Mouse (Mus musculus) liver (tissue): ENCODE measurements around the gene Akip1.
A peak's percentile ranks its signal among the peaks of the same experiment; 100 is the strongest.

Source experiments
- DNase-seq: peaks from one replicate; pipeline ENCODE4 v3.0.0-alpha.2; 2020; ENCODE audit warnings: mixed read lengths

The Akip1 gene

DNA sequence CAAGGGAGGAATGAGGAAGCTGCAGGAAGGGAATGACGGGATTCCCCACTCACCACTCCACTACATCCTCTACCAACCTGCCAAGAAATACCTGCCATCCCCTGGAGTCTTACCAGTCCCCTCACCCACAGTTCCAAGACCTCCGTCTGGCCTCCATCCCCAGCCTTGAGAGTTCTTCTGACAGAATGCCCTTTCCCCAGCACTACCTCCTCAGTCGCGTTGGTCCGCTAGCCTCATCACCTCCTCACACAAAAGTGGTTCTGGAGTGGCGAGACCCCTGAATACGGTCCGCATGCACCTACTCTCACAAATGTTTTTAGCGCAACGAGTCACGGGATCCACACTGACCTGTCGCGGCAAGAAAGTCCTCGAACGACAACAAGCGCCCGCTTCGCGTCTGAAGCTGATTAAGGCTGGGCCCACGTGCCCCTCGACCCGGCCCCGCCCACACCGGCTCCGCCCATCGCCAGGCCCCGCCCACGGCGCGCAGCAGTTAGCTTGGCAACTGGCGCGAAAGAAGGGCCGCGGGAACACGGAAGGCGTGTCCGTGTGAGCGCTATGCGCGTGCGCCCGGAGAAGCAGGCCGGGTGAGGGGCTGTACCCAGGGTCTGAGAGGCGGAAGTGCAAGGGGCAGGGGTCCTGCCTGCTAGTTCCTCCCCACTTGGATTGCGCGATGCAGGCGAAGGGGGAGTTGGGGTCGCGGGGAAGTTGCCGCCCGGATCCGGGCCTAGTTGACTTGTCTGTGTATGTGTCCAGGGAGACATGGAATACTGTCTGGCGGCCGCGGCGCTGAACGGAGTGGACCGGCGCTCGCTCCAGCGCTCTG, at the start of gene Akip1, which contains the start of gene St5:
TSS of gene Akip1 (plus strand) at position 501 of the 826 bp plus-strand sequence.
TSS of gene St5 (minus strand) at position 416 of the 826 bp plus-strand sequence.
- peak; percentile 98 for DNase-seq

DNA sequence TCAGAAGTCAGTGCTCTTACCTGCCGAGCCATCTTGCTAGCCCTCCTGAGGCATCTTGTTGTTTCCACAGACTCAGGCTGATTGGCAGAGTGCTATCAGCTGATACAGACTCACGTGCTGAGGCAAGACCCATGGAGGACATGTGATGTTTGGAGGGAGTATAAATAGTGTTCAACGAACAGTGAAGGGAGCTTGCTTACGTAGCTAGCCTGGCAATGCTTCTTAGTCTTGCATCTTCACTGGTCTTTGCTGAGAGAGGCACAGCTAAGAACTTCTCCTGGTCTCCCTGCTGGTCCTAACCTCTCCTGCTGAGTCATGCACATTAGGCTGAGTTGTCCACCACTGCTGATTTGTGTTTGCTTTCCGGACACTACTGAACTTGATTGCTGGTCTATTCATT, 48.6 kb upstream of the Akip1 start:
- peak; percentile 34 for DNase-seq

DNA sequence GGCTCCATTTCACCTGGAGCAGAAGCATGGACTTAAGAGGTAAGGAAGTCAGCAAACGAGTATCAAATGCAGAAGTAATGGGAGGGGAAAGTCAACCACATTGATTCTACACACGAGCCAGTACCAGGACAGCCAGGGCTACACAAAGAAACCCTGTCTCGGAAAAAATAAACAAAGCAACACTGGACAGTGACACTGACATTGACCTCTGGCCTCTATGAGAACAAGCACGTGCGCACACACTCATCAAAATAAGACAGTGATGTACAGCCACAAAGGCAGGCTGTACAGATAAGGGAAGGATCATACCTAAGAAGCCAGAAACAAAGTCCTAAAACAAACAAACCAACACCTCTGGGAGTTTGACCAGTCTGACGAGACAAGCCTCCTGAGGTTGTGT, 45.6 kb upstream of the Akip1 start:
- DNase-seq = no peak

DNA sequence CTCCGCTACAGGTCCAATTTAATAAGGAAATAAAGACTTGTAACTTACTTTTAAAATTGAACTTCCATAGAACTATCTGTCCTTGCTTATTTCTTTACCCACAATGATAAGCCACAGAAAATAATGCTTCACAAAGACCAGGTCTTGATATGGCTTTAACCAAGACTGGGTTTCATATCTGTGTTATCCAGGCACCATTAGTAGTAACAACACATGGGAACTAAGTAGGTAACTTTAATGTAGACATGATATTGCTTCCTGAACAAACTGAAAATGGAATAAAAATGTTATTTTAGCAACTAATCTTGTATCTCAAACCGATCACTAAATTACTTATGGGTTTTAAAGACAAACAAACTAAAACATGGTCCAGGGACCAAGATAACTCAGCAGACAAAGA, 44.2 kb upstream of the Akip1 start:
- DNase-seq = no peak

DNA sequence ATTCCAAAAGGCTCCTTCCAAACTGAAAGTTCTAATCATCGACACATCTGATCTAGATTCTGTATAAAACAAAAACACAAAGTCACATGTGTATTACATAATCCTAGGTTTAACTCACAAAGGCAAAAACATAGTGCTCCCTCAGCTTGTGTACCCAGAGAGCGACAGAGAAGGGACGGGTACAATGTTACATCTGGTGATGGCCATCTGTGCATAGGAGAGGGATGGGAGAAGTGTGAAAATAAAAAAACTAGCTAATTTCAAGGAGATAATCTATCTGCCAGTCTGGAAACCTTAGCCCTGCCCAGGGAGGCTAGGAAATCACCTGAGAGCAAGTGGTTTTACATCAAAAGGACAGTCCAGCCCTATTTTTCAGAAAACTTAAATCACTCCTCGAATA, 40.9 kb upstream of the Akip1 start:
- DNase-seq = no peak

DNA sequence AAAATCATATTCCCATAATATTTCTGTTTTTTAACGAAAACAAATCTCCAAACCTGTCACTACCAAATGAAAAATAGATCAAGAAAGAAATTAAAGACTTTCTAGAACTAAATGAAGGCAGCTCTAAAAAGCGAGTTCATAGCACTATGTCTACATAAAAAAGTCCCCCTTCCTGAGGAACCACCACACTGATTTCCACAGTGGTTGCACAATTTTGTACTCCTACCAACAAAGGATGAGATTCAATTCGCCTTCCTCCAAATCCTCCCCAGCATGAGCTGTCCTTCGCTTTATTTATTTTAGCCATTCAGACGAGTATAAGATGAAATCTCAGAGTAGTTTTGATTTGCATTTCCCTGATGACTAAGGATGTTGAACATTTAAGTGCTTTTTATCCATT, 36.8 kb upstream of the Akip1 start:
- no peak for DNase-seq

DNA sequence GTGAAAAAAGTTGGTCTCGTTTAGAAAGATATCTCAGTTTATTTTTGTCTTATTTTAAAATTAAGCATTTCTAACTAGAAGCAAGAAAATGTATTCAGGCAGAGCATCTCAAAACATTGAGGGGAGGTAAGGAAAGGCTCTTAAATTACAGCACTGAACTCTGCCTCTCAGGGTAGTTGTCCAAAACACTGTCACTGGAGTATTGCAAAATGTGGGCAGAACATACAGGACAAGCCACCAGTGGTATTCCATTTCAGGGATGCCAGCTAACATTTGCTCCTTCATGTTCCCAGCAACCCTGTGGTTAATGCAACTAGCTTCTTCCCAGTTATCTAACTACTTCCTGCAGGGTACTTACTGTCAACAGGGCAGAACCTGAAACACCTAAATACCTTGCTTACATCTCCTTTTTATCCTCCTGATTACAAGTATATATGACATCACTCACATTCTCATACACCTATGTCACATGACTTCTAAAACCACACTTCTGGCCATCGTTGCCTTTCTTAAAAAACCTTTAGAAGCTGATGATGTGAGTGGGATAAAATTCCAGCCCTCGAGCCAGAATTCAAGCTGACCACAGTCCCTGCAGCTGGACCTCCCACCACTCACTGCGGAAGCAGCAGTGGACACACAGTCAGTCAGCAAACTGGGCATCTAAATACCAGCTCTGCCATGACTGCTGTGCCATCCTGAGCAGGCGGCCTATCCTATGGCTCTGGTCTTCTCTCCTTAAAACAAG, 33.9 kb upstream of the Akip1 start:
- DNase-seq = no peak

DNA sequence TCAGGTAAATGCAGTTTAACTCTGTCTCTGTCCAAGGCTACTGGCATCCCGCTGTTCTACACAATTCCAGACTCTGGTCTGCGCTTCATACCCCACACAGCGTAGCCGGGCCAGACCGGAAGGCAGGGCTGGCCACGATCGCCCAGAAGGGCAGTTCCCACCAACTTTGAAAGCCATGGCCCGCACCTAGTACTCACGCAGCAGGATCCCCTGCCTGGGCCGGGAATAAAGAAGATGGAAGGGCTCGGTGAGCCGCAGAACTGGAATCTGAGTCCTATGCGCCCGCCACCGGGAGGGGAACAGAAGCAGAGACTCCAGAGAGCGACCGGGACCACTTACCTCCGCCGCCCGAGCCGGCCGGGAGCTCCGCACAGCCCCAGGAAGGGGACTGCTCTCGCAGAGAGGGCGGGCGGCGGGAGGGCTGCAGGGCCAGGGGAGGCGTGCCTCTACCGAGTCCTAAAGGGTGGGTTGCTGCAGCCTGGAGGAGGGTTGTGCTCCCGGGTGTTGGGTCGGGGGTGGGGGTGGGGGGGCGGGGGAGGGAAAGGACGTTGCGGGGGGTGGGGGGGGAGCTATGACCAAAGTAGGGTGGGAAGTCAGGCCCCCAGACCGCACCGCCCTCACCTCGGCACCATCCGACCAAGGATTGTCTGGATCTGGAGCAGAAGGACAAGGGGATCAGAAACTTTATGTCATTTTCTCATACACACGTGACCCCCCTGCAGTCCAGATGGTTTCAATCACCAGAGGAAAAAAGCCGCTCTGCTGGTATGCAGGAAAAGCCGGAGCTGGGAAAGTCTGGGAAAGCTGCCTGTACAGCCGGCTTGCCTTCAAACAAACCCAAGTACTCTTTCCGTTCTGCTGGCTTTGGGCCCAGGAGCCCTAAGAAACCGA, 31.7 kb upstream of the Akip1 start:
- DNase-seq = peak; percentile 76

DNA sequence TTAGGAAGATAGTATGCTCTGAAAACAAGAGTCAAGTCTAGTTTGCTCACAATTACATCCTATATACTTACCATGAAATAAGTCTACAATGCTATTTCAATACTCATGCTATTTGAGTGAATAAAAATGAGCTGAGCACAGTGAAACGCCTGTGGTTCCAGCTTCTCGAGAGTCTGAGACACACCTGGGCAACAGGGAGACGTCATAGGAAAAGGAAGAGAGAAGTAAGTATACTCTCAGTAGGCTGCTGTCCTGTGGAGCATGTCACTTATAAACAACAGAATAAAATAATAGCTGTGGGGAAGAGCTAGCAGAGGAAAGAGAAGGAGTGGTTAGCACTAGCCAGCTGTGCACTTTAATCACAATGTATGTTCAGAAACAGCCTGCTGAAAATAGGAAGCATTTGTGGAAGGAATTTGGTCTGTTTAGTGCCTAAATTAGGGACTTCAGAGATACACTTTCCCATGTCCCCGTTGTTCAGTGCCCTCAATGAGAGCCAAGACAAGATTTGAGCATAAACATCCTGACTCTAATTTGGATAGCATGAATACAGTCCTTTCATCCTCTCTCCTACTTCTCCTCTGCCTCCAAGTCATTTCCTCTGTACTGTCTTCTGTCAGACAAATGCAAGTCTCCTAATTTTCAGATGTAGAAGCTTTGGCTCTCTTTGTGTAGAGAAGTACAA, 28.4 kb upstream of the Akip1 start:
- no peak for DNase-seq

DNA sequence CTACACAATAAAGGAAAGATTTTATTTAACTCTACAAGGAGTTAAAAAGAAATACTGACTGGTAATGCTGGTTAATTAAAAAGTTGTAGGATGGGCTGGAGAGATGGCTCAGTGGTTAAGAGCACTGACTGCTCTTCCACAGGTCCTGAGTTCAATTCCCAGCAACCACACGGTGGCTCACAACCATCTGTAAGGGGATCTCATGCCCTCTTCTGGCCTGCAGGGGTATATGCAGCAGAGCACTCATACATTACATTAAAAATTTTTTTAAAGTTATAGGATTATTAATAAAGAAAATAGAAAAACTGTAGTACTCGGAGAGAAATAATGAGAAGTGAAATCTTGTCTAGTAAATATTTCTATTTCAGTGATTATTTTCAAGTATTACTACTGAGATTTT, 23.2 kb upstream of the Akip1 start:
- DNase-seq = no peak

DNA sequence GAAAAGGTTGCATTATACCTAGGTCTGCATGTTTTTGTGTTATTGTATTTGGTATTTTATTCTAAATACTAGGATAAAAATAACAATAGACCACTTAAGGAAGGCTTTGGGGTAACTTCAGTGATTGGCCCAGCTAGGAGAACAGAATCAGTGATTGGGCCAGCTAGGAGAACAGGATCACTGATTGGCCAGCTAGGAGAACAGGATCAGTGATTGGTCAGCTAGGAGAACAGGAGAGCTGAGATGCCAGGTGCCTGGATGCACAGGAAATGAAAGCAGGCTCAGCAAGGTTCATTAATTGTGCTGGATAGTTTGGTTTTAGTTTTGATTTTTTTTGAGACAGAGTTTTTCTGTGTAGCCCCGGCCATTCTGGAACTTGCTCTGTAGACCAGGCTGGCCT, 22.6 kb upstream of the Akip1 start:
- DNase-seq = no peak

DNA sequence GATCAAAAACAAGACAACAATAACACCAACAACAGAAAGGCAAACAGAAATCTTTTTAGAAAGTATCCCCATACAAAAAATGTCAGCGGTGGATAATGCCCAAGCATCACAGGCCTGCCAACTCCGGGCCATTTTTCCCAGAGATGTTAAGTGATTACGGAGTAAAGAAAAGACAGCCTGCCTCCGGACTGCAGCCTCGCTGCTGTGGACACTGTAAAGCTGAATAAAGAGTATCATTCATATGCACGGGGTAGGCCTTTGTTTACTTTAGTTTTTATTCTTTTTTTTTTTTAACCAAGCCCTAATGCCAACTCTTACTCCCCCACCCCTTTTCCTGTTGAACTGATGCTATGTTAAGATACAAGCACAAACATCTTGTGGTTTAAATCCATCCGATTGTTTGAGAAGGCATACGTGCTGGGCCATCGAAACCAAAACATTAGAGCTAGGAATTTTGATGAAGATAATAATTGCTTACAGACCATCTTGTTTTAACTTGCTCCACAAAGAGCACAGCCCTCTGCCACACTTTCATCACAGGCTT, 16.8 kb upstream of the Akip1 start:
- no peak for DNase-seq

DNA sequence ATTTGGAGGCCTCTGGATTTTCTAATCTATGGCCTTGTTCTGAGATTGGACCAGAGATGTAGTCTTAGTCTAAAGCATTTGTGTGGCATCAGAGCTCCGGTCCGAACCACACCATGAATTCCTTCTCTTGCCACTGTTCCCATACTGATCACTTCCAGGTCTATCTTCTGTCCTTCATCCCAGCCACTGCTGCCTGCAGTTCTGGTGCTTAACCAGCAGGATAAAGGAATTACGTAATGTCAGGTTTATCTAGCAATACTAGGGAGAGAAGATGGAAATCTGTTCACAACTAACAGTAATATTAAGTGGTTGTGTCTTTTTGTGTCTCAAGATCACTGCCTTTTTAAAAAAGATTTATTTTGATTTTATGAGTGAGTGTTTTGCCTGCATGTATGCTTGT, 13.4 kb upstream of the Akip1 start:
- DNase-seq = no peak

DNA sequence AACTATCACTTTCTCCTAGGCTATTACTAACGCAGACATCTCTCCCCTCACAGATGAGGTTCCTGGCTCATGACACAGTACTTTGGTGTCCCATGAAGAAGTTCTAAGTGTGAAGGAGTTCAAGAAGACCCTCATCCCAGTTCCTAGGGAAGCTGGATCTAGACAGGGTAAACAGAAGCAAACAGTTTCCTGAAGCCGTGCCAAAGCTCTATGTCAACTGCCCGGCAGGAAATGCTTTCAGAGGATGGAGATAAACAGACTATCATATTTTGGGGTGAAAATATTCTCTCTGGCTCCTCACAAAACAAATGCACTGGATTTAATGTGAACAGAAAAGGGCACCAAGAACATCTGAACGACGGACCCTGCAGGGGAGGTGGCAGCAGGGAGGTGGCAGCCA, 12.5 kb upstream of the Akip1 start:
- no peak for DNase-seq

DNA sequence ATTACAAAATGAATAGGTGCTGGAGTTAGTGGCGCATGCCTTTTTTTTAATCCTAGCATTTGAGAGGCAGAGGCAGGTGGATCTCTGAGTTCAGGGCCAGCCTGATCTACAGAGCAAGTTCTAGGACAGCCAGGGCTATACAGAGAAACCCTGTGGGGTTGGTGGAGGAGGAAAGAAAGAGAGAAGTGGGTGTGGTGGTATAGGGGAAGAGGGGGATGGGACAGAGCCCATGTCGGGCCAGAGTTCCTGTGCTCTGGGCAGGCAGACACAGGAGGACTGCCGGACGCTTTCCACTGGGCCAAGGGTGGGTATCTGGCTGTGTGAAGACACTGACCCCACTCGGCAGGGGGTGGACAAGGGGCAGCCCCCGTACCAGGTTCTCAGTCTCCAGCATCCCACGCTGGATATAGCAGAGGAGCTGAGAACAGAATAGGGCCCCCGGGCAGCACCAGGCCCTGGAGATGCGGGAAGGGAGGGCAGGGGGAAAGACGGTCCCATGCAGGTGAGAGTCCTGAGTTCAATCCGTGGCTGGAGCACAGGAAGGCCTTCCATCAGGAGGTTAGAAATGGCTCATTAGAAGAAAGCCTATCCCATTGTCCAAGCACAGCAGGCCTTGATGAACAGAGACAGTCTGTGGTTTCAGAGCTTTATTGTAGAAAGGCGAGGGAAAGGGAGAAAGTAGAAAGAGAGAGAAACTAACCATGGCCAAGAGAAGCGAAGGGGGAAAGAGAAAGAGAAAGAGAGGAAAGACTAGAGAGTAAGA, 8.7 kb upstream of the Akip1 start:
- DNase-seq = no peak

DNA sequence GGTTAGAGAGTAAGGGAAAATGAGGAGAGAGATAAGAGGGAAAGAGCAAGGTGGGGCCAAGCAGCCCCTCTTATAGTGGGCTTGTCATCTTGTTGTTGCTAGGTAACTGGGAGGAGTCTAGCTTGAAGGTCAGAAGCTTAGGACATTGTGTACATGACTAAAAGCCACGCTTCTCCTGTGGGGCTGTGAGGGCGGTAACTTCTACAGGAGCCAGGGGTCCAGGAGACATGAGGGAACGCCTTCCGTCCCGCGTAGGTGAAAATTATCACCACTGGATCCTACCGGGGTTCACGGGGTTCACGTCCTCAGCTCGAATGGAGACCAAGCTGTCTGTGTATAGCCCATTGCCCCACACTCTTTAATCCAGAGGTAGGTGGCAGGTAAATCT, 8.2 kb upstream of the Akip1 start:
- DNase-seq = no peak

DNA sequence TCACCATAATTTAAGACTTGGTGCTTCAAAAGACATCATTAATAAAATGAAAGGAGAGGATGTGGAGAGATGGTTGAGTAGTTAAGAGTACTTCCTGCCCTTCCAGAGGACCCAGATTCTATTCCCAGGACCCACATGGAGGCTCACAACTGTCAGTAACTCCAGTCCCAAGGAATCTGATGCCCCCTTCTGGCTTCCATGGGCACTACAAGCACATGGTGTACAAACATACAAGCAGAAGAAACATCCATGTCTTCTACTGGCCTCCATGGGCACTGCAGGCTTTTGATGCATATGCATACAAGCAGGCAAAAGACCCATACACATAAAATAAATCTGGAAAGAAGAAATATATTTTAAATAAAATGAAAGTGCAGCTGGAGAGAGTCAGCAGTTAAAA, 3.3 kb upstream of the Akip1 start:
- DNase-seq = peak; percentile 36

DNA sequence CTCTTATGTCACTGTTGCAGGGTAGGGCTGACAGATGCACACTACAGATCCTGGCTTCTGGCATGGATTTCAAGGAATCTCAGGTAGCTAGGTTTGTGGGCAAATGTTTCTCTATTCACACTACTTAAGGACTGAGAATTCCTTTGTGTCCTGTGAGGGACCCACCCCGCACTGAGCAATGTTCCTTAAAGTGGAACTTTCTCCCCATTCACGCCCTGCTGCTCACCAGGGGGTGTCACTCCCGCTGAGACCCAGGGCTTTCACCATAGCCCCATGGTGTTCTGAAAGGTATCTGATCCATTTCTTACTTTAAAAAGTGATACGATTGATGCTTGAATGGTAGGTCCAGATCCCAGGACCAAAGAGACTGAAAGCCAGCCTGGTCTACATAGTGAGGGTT, 769 bp upstream of the Akip1 start:
- DNase-seq = no peak

DNA sequence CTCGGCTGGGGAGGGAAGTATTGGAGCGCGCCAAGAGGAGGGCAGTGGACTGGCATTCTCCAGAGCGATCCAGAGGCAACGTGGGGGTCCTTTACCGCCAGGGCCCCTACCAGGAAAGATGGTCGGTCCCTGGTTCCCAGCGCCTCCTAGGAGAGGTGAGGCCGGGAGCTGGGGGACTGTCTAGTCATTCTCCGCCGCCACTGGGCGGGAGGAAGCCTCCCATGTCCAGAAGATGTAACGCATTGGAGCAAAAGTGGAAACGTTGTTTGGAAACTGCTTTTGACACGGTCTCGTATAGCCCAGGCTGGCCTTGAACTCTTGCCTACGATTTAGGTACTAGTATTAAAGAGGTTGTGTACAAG, 507 bp downstream of the Akip1 start:
- peak; percentile 62 for DNase-seq

DNA sequence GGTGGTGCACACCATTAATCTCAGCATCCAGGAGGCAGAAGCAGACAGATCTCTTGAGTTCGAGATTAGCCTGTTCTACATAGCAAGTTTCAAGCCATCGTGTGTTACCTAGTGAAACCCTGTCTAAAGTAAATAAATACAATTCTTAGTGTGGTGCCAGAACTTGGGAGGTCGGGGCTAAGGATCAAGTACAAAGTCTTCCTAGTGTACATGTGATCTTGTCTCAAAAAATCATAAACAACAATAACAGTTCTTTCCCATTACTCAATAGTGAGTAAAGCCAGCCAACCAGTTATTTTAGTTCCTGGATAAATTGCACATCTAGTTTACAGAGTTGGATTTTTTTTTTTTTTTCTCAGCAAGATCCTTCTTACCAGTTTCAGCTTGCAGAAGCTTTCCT, 971 bp downstream of the Akip1 start:
- no peak for DNase-seq

DNA sequence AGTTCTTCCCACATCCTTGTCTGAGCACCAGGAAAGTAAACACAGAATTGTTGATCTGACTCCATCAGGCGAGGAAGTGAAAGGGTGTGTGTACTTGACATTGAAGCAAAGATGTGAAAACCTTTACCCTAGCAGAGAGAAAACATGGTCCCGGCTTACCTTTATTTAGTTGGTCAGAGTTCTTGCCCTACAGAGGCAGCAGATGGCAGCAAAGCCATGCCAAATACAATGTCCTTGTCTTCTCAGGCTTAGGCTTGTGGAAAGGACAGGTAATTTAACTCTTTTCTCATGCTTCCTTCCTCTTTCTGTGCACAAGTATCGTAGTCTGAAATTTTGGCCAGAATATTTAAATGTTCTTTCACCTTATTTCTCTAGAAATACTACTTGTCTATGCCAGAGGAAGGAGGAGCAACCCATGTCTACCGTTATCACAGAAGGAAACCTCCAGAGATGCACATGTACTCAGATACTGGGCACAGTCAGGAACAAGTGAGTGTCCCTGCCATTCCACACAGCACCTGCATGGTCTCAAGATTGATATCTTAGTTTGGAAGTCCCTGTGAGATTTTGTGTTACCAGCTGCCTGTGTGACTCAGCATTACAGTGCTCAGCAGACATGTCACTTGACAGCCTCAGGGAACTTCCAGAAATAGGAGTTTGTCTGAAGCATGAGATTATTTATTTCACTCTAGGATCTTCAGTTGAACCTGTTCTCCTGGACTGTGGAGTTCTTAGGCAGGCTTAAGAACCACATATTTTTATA, 3.7 kb downstream of the Akip1 start:
- DNase-seq = peak; percentile 50
